Mouse (Mus musculus): ENCODE measurements around the gene Cavin1. TPM values are rescaled to one million over a fixed set of nuclear protein-coding genes. Genes with fewer than 3 reads are reported as not detected.
A peak's percentile ranks its signal among the peaks of the same experiment; 100 is the strongest.

Gene Cavin1
- polyA plus RNA-seq, 1 experiment, result 284 TPM

- no peak overlapping the region for H3ac ChIP-seq (ENCODE audit: control insufficient read depth, insufficient read length)
- peak overlapping the region; percentile 81 for H3K4me2 ChIP-seq (ENCODE audit: low read depth)
- no peak for TF ChIP-seq REST (IDR thresholded peaks at IDR 0.05; ENCODE audit: insufficient read depth, insufficient read length)
- no peak for TF ChIP-seq MAX (IDR thresholded peaks at IDR 0.05; ENCODE audit: low read depth)
- TF ChIP-seq POLR2A (IDR thresholded peaks at IDR 0.05; ENCODE audit: insufficient read length, low read depth), result no peak
- TF ChIP-seq SRF (IDR thresholded peaks at IDR 0.05; ENCODE audit: control insufficient read depth, insufficient read length, low read depth), result no peak
- TF ChIP-seq TCF3 (IDR thresholded peaks at IDR 0.05; ENCODE audit: insufficient read length, low read depth), result no peak
- TF ChIP-seq E2F4 (IDR thresholded peaks at IDR 0.05; ENCODE audit: insufficient read depth), result no peak
- TF ChIP-seq CEBPB (IDR thresholded peaks at IDR 0.05; ENCODE audit: insufficient read depth, poor library complexity, severe bottlenecking), result no peak
- TF ChIP-seq TCF12 (IDR thresholded peaks at IDR 0.05; ENCODE audit: insufficient read depth, poor library complexity, severe bottlenecking), result no peak
- no peak for TF ChIP-seq MYOD1 (IDR thresholded peaks at IDR 0.05; ENCODE audit: control insufficient read depth in 1 of 3, insufficient read length in 2 of 3, low read depth in 2 of 3)
- no peak for TF ChIP-seq POLR2AphosphoS2 (IDR thresholded peaks at IDR 0.05; ENCODE audit: insufficient read length, low read depth)
- TF ChIP-seq USF1 (IDR thresholded peaks at IDR 0.05; ENCODE audit: low read depth), result no peak
- TF ChIP-seq MYOG (IDR thresholded peaks at IDR 0.05; ENCODE audit: control insufficient read depth in 1 of 3, insufficient read depth in 1 of 3, insufficient read length in 2 of 3, low read depth in 2 of 3), result no peak
- H3K4me3 ChIP-seq, result no peak overlapping the region
- no peaks in the 10 kb centered on the region for H3K36me3 ChIP-seq (ENCODE audit: control insufficient read depth, insufficient read depth)
- no peaks in the 10 kb centered on the region for H3K27me3 ChIP-seq (ENCODE audit: control insufficient read depth, insufficient read depth, insufficient read length)
- H3K79me2 ChIP-seq (ENCODE audit: control insufficient read depth, insufficient read depth), result peaks cover 99% of the 10 kb centered on the region
Measured at GRCm38 (mm10) chr11:100964901-100965542, 5.7 kb downstream of the Cavin1 start.

GRCm38 (mm10) chr11:100964180-100964579, 6.5 kb downstream of the Cavin1 start:
- H3K79me2 ChIP-seq (ENCODE audit: control insufficient read depth, insufficient read depth), result peaks cover 99% of the 10 kb centered on the region
- no peaks in the 10 kb centered on the region for H3K36me3 ChIP-seq (ENCODE audit: control insufficient read depth, insufficient read depth)
- no peak overlapping the region for H3K4me3 ChIP-seq
- H3ac ChIP-seq (ENCODE audit: control insufficient read depth, insufficient read length), result no peak overlapping the region
- no peaks in the 10 kb centered on the region for H3K27me3 ChIP-seq (ENCODE audit: control insufficient read depth, insufficient read depth, insufficient read length)
- TF ChIP-seq TCF3 (IDR thresholded peaks at IDR 0.05; ENCODE audit: insufficient read length, low read depth), result no peak
- TF ChIP-seq POLR2A (IDR thresholded peaks at IDR 0.05; ENCODE audit: insufficient read length, low read depth), result no peak
- TF ChIP-seq MYOG (IDR thresholded peaks at IDR 0.05; ENCODE audit: control insufficient read depth in 1 of 3, insufficient read depth in 1 of 3, insufficient read length in 2 of 3, low read depth in 2 of 3), result no peak
- no peak for TF ChIP-seq USF1 (IDR thresholded peaks at IDR 0.05; ENCODE audit: low read depth)
- TF ChIP-seq MYOD1 (IDR thresholded peaks at IDR 0.05; ENCODE audit: control insufficient read depth in 1 of 3, insufficient read length in 2 of 3, low read depth in 2 of 3), result no peak
- no peak for TF ChIP-seq CEBPB (IDR thresholded peaks at IDR 0.05; ENCODE audit: insufficient read depth, poor library complexity, severe bottlenecking)
- no peak for TF ChIP-seq E2F4 (IDR thresholded peaks at IDR 0.05; ENCODE audit: insufficient read depth)
- no peak for TF ChIP-seq TCF12 (IDR thresholded peaks at IDR 0.05; ENCODE audit: insufficient read depth, poor library complexity, severe bottlenecking)
- no peak for TF ChIP-seq SRF (IDR thresholded peaks at IDR 0.05; ENCODE audit: control insufficient read depth, insufficient read length, low read depth)
- no peak for TF ChIP-seq MAX (IDR thresholded peaks at IDR 0.05; ENCODE audit: low read depth)
- TF ChIP-seq POLR2AphosphoS2 (IDR thresholded peaks at IDR 0.05; ENCODE audit: insufficient read length, low read depth), result no peak
- TF ChIP-seq REST (IDR thresholded peaks at IDR 0.05; ENCODE audit: insufficient read depth, insufficient read length), result no peak
- peak overlapping the region; percentile 81 for H3K4me2 ChIP-seq (ENCODE audit: low read depth)

GRCm38 (mm10) chr11:100963647-100964046, 7.0 kb downstream of the Cavin1 start:
- peak overlapping the region; percentile 81 for H3K4me2 ChIP-seq (ENCODE audit: low read depth)
- H3K4me3 ChIP-seq, result no peak overlapping the region
- no peaks in the 10 kb centered on the region for H3K36me3 ChIP-seq (ENCODE audit: control insufficient read depth, insufficient read depth)
- TF ChIP-seq POLR2A (IDR thresholded peaks at IDR 0.05; ENCODE audit: insufficient read length, low read depth), result peak; percentile 11
- TF ChIP-seq MYOG (IDR thresholded peaks at IDR 0.05; ENCODE audit: control insufficient read depth in 1 of 3, insufficient read depth in 1 of 3, insufficient read length in 2 of 3, low read depth in 2 of 3), result no peak
- peak; percentile 44 for TF ChIP-seq POLR2AphosphoS2 (IDR thresholded peaks at IDR 0.05; ENCODE audit: insufficient read length, low read depth)
- H3K79me2 ChIP-seq (ENCODE audit: control insufficient read depth, insufficient read depth), result peaks cover 99% of the 10 kb centered on the region
- H3K27me3 ChIP-seq (ENCODE audit: control insufficient read depth, insufficient read depth, insufficient read length), result no peaks in the 10 kb centered on the region
- H3ac ChIP-seq (ENCODE audit: control insufficient read depth, insufficient read length), result no peak overlapping the region

GRCm38 (mm10) chr11:100962371-100962911, 8.2 kb downstream of the Cavin1 start:
- H3K79me2 ChIP-seq (ENCODE audit: control insufficient read depth, insufficient read depth), result peaks cover 94% of the 10 kb centered on the region
- no peaks in the 10 kb centered on the region for H3K27me3 ChIP-seq (ENCODE audit: control insufficient read depth, insufficient read depth, insufficient read length)
- no peak overlapping the region for H3ac ChIP-seq (ENCODE audit: control insufficient read depth, insufficient read length)
- TF ChIP-seq MAX (IDR thresholded peaks at IDR 0.05; ENCODE audit: low read depth) (no peak), MYOD1 (IDR thresholded peaks at IDR 0.05; ENCODE audit: control insufficient read depth in 1 of 3, insufficient read length in 2 of 3, low read depth in 2 of 3) (peak in 1 of 3 experiments; percentile 36), POLR2A (IDR thresholded peaks at IDR 0.05; ENCODE audit: insufficient read length, low read depth) (peak; percentile 5)
- no peak overlapping the region for H3K4me3 ChIP-seq
- peaks cover 8% of the 10 kb centered on the region for H3K36me3 ChIP-seq (ENCODE audit: control insufficient read depth, insufficient read depth)
- H3K4me2 ChIP-seq (ENCODE audit: low read depth), result peak overlapping the region; percentile 81

GRCm38 (mm10) chr11:100960540-100960939, 10.1 kb downstream of the Cavin1 start:
- Histone ChIP-seq H3K4me3 (no peak overlapping the region), H3K79me2 (ENCODE audit: control insufficient read depth, insufficient read depth) (peaks cover 76% of the 10 kb centered on the region), H3ac (ENCODE audit: control insufficient read depth, insufficient read length) (no peak overlapping the region), H3K27me3 (ENCODE audit: control insufficient read depth, insufficient read depth, insufficient read length) (no peaks in the 10 kb centered on the region), H3K4me2 (ENCODE audit: low read depth) (peak overlapping the region; percentile 3), H3K36me3 (ENCODE audit: control insufficient read depth, insufficient read depth) (peaks cover 27% of the 10 kb centered on the region)
- TF ChIP-seq MYOD1 (IDR thresholded peaks at IDR 0.05; ENCODE audit: control insufficient read depth in 1 of 3, insufficient read length in 2 of 3, low read depth in 2 of 3) (no peak), POLR2AphosphoS2 (IDR thresholded peaks at IDR 0.05; ENCODE audit: insufficient read length, low read depth) (peak; percentile 47)

All from myocyte (in vitro differentiated cells).